Mouse (Mus musculus): Measurements from ENCODE around the gene H2-Q6. TPM values are rescaled to one million over a fixed set of nuclear protein-coding genes. Genes with fewer than 3 reads are reported as not detected.
"Not testable (repeated sequence)": the region's sequence is repeated elsewhere in the genome, so short reads cannot be mapped to it uniquely, and the experiment has no call there.

H2-Q6 gene
- 0.74 and 0.86 TPM in 2 replicates for polyA plus RNA-seq (2015; fragmentation: Nextera tagmentation; extraction: Ambion mirVana)

- H3K9ac ChIP-seq (replicated peaks; ENCODE audit: low read depth): not testable (repeated sequence)
- DNase-seq (ENCODE audit: low spot score): peak; percentile 74
Observed at GRCm38 (mm10) chr17:35424624-35425416, at the start of gene H2-Q6. Gene H2-Q6 (plus strand): TSS chr17:35424850.

GRCm38 (mm10) chr17:35379369-35379728 is 45.3 kb upstream of the H2-Q6 start, which contains the start of gene H2-Q4:
Gene H2-Q4 (plus strand): TSS chr17:35379617.
- no peaks in the 10 kb centered on the region for H3K9me3 ChIP-seq (ENCODE audit: low read length)
- H3K27me3 ChIP-seq (replicated peaks; ENCODE audit: insufficient read depth, low read length): no peaks in the 10 kb centered on the region
- no peaks in the 10 kb centered on the region for H3K4me1 ChIP-seq (ENCODE audit: insufficient read depth, low read depth, low read length)
- peak within 1 kb of the TSS; percentile 43; the same call in 1 of the 2 replicates for H3K27ac ChIP-seq (ENCODE audit: low read length)
- TF ChIP-seq EP300 (IDR thresholded peaks at IDR 0.05) (no peak), CTCF (IDR thresholded peaks at IDR 0.05) (no peak)
- peak; percentile 94 for DNase-seq (ENCODE audit: low spot score)
- ATAC-seq: peak; percentile 99
- no peaks in the 10 kb centered on the region for H3K36me3 ChIP-seq (ENCODE audit: insufficient read depth, low read length)
- H3K9ac ChIP-seq (replicated peaks; ENCODE audit: low read depth): peak within 1 kb of the TSS; percentile 62
- peak within 1 kb of the TSS; percentile 96 for H3K4me2 ChIP-seq (replicated peaks; ENCODE audit: low read depth, low read length)
- under 1% methylated on average over 13 of the region's 16 CpGs for WGBS
- H3K4me3 ChIP-seq (ENCODE audit: low read depth, low read length): peak within 1 kb of the TSS; percentile 80

More at GRCm38 (mm10) chr17:35424624-35425416, at the start of gene H2-Q6:
- H3K4me3 ChIP-seq (ENCODE audit: low read depth, low read length): peak within 1 kb of the TSS; percentile 28
- not testable (repeated sequence) for H3K27ac ChIP-seq (ENCODE audit: low read length); H3K9me3 ChIP-seq (ENCODE audit: low read length); H3K4me1 ChIP-seq (ENCODE audit: insufficient read depth, low read depth, low read length); H3K36me3 ChIP-seq (ENCODE audit: insufficient read depth, low read length); H3K27me3 ChIP-seq (replicated peaks; ENCODE audit: insufficient read depth, low read length)
- 4% methylated on average over 50 of the region's 66 CpGs for WGBS
- peak within 1 kb of the TSS; percentile 57 for H3K4me2 ChIP-seq (replicated peaks; ENCODE audit: low read depth, low read length)
- ATAC-seq: peak; percentile 97

DNA sequence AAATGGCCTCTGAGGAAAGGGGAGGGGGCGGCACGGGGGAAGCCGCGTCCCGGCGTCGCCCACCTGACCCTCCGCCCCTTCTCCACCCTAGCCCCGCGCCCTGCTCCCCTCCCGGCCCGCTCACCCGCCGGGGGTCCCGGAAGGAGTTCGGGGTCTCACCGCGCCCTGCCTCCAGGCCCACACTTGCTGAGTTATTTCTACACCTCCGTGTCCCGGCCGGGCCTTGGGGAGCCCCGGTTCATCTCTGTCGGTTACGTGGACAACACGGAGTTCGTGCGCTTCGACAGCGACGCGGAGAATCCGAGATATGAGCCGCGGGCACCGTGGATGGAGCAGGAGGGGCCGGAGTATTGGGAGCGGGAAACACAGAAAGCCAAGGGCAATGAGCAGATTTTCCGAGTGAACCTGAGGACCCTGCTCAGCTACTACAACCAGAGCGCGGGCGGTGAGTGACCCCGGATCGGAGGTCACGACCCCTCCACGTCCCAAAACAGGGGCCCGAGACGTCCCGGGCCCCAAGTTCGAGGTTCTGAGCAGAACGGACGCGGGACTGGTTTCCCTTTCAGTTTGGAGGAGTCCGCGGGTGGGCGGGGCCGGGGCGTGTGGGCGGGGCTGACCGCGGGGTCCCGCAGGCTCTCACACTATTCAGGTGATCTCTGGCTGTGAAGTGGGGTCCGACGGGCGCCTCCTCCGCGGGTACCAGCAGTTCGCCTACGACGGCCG is 44.8 kb upstream of the H2-Q6 start:
- no peaks in the 10 kb centered on the region for H3K9me3 ChIP-seq (ENCODE audit: low read length)
- ATAC-seq (peak; percentile 65), DNase-seq (ENCODE audit: low spot score) (peak; percentile 62)
- H3K27me3 ChIP-seq (replicated peaks; ENCODE audit: insufficient read depth, low read length): no peaks in the 10 kb centered on the region
- peak overlapping the region; percentile 96 for H3K4me2 ChIP-seq (replicated peaks; ENCODE audit: low read depth, low read length)
- H3K9ac ChIP-seq (replicated peaks; ENCODE audit: low read depth): peak overlapping the region; percentile 62
- no peak for TF ChIP-seq EP300 (IDR thresholded peaks at IDR 0.05)
- TF ChIP-seq CTCF (IDR thresholded peaks at IDR 0.05): no peak
- no peaks in the 10 kb centered on the region for H3K4me1 ChIP-seq (ENCODE audit: insufficient read depth, low read depth, low read length)
- 0 out of 2 replicates have a peak overlapping the region, but pooled peaks have one; percentile 43 for H3K27ac ChIP-seq (ENCODE audit: low read length)
- no peaks in the 10 kb centered on the region for H3K36me3 ChIP-seq (ENCODE audit: insufficient read depth, low read length)
- 2% methylated on average over 61 of the region's 70 CpGs for WGBS
- peak overlapping the region; percentile 80 for H3K4me3 ChIP-seq (ENCODE audit: low read depth, low read length)

GRCm38 (mm10) chr17:35389796-35390195 is 34.9 kb upstream of the H2-Q6 start:
- not testable (repeated sequence) for H3K4me2 ChIP-seq (replicated peaks; ENCODE audit: low read depth, low read length); ATAC-seq; H3K4me3 ChIP-seq (ENCODE audit: low read depth, low read length)

DNA sequence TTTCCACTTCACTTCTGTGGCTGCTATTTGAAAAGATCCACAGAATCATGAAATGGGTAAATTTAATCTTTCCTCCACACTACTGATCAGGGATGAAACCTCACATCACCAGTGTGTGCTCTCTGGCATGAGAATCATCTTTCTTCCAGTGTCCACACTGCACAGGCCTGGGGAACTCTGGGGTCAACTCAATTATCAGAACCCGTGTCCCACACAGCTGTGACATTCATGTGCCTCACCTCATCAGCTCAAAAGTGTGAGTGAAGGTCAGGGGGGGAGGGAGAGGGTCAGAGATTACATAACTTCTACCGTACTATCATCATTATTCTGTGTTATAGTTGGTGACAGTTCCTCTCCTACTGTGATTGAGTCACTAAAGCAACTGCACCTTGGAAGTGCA is 32.0 kb upstream of the H2-Q6 start:
- not testable (repeated sequence) for H3K4me3 ChIP-seq (ENCODE audit: low read depth, low read length); H3K4me2 ChIP-seq (replicated peaks; ENCODE audit: low read depth, low read length); ATAC-seq; H3K27ac ChIP-seq (ENCODE audit: low read length); H3K36me3 ChIP-seq (ENCODE audit: insufficient read depth, low read length); DNase-seq (ENCODE audit: low spot score); H3K27me3 ChIP-seq (replicated peaks; ENCODE audit: insufficient read depth, low read length); H3K9me3 ChIP-seq (ENCODE audit: low read length); H3K9ac ChIP-seq (replicated peaks; ENCODE audit: low read depth); H3K4me1 ChIP-seq (ENCODE audit: insufficient read depth, low read depth, low read length)
- 49% methylated on average over 2 of the region's 2 CpGs for WGBS

More at GRCm38 (mm10) chr17:35389796-35390195, 34.9 kb upstream of the H2-Q6 start:
- not testable (repeated sequence) for H3K4me1 ChIP-seq (ENCODE audit: insufficient read depth, low read depth, low read length); DNase-seq (ENCODE audit: low spot score); H3K9ac ChIP-seq (replicated peaks; ENCODE audit: low read depth); H3K27ac ChIP-seq (ENCODE audit: low read length); H3K27me3 ChIP-seq (replicated peaks; ENCODE audit: insufficient read depth, low read length); H3K9me3 ChIP-seq (ENCODE audit: low read length); H3K36me3 ChIP-seq (ENCODE audit: insufficient read depth, low read length)
- peak; percentile 69 for TF ChIP-seq CTCF (IDR thresholded peaks at IDR 0.05)
- WGBS: 5% methylated on average over 7 of the region's 7 CpGs

DNA sequence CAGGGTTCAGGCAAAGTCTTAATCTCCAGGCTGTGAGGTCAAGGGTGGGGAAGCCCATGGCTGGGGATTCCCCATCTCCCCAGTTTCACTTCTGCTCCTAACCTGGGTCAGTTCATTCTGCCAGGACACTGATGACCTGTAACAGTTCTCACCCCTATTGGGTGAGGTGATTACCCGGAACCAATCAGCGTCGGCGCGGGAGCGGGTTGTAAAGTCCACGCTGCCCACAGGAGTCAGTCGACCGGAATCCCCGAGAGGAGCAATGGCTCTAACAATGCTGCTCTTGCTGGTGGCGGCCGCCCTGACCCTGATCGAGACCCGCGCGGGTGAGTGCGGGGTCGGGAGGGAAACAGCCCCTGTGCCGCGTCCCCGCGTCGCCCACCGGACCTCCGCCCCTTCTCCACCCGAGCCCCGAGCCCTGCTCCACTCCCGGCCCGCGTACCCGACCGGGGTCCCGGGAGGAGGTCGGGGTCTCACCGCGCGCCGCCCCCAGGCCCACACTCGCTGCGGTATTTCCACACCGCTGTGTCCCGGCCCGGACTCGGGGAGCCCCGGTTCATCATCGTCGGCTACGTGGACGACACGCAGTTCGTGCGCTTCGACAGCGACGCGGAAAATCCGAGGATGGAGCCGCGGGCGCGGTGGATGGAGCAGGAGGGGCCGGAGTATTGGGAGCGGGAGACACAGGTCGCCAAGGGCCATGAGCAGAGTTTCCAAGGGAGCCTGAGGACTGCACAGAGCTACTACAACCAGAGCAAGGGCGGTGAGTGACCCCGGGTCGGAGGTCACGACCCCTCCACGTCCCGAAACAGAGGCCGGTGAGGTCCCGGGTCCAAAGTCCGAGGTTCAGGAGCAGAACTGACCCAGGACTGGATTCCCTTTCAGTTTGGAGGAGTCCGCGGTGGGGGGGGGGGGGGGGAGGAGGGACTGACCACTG is 30.5 kb upstream of the H2-Q6 start:
- peak; percentile 99 for ATAC-seq
- not testable (repeated sequence) for H3K27ac ChIP-seq (ENCODE audit: low read length); DNase-seq (ENCODE audit: low spot score); H3K36me3 ChIP-seq (ENCODE audit: insufficient read depth, low read length); H3K27me3 ChIP-seq (replicated peaks; ENCODE audit: insufficient read depth, low read length); H3K4me1 ChIP-seq (ENCODE audit: insufficient read depth, low read depth, low read length); H3K9me3 ChIP-seq (ENCODE audit: low read length); H3K9ac ChIP-seq (replicated peaks; ENCODE audit: low read depth)
- under 1% methylated on average over 34 of the region's 75 CpGs for WGBS
- peak overlapping the region; percentile 47 for H3K4me2 ChIP-seq (replicated peaks; ENCODE audit: low read depth, low read length)
- H3K4me3 ChIP-seq (ENCODE audit: low read depth, low read length): peak overlapping the region; percentile 23

DNA sequence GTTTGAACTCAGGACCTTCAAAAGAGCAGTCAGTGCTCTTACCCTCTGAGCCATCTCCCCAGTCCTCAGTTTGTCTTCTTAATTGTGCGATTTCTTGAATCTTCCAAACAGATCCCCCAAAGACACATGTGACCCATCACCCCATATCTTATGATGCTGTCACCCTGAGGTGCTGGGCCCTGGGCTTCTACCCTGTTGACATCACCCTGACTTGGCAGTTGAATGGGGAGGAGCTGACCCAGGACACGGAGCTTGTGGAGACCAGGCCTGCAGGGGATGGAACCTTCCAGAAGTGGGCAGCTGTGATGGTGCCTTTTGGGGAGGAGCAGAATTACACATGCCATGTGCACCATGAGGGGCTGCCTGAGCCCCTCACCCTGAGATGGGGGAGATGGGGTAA is 27.7 kb upstream of the H2-Q6 start:
- not testable (repeated sequence) for ATAC-seq; H3K4me3 ChIP-seq (ENCODE audit: low read depth, low read length); H3K4me1 ChIP-seq (ENCODE audit: insufficient read depth, low read depth, low read length); H3K9me3 ChIP-seq (ENCODE audit: low read length); H3K27me3 ChIP-seq (replicated peaks; ENCODE audit: insufficient read depth, low read length); H3K9ac ChIP-seq (replicated peaks; ENCODE audit: low read depth); H3K36me3 ChIP-seq (ENCODE audit: insufficient read depth, low read length); H3K27ac ChIP-seq (ENCODE audit: low read length); H3K4me2 ChIP-seq (replicated peaks; ENCODE audit: low read depth, low read length); DNase-seq (ENCODE audit: low spot score)
- 82% methylated on average over 2 of the region's 2 CpGs for WGBS

- not testable (repeated sequence) for H3K27ac ChIP-seq (ENCODE audit: low read length); H3K9ac ChIP-seq (replicated peaks; ENCODE audit: low read depth); H3K4me2 ChIP-seq (replicated peaks; ENCODE audit: low read depth, low read length); ATAC-seq; H3K4me3 ChIP-seq (ENCODE audit: low read depth, low read length); DNase-seq (ENCODE audit: low spot score); H3K27me3 ChIP-seq (replicated peaks; ENCODE audit: insufficient read depth, low read length); H3K4me1 ChIP-seq (ENCODE audit: insufficient read depth, low read depth, low read length); H3K36me3 ChIP-seq (ENCODE audit: insufficient read depth, low read length); H3K9me3 ChIP-seq (ENCODE audit: low read length)
- WGBS: no CpG with 5 or more reads among the region's 1 CpGs
Observed at GRCm38 (mm10) chr17:35413057-35413456, 11.6 kb upstream of the H2-Q6 start.
